Mouse (Mus musculus) C2C12 (cell line): Measurements from ENCODE around the gene Socs2.

Source experiments
- MAX ChIP-seq: IDR thresholded peaks from one replicate; pipeline ENCODE4 v1.6.1; 2011; ENCODE audit warnings: mild to moderate bottlenecking, control low read depth
- USF1 ChIP-seq: IDR thresholded peaks from one replicate; pipeline ENCODE4 v1.6.1; 2011; ENCODE audit warnings: low read depth, mild to moderate bottlenecking, control low read depth, moderate library complexity

GRCm38 (mm10) chr10:95462231-95462630 is 45.3 kb upstream of the Socs2 start:
- no peak for TF ChIP-seq USF1
- no peak for TF ChIP-seq MAX
